Mouse (Mus musculus) midbrain, postnatal 0 days (tissue): ENCODE measurements around the gene Fhod1. TPM values are rescaled to one million over a fixed set of nuclear protein-coding genes. Genes with fewer than 3 reads are reported as not detected.

ENCODE experiments used
- ATAC-seq: fragments of 200-750 bp; cut with Nextera tagmentation; 2 replicates; pipeline ENCODE4 v1.8.0; 2017; ENCODE audit warnings: moderate number of reproducible peaks, mild to moderate bottlenecking, moderate TSS enrichment, moderate library complexity; ENCODE audit not compliant: low FRiP score
- DNase-seq: peaks from one replicate; pipeline ENCODE4 v3.0.0-alpha.2; 2015; ENCODE audit warnings: low spot score
- H3K27ac ChIP-seq: fragments of 300-500 bp; sonication (generic); 2 replicates; pipeline ENCODE4 v1.5.1; 2014; ENCODE audit warnings: low read depth, mild to moderate bottlenecking, low read length, mixed read lengths
- H3K27me3 ChIP-seq: fragments of 300-500 bp; sonication (generic); 2 replicates; pipeline ENCODE4 v1.6.1; 2014; ENCODE audit warnings: low read length, control low read depth, mixed read lengths; ENCODE audit not compliant: insufficient read depth
- H3K36me3 ChIP-seq: fragments of 300-500 bp; sonication (generic); 2 replicates; pipeline ENCODE4 v1.6.1; 2014; ENCODE audit warnings: low read length, control low read depth, mixed read lengths; ENCODE audit not compliant: insufficient read depth
- H3K4me1 ChIP-seq: fragments of 300-500 bp; sonication (generic); 2 replicates; pipeline ENCODE4 v1.6.1; 2014; ENCODE audit warnings: mild to moderate bottlenecking, control low read depth, antibody characterized with exemption, low read length, mixed read lengths; ENCODE audit not compliant: insufficient read depth
- H3K4me2 ChIP-seq: fragments of 300-500 bp; sonication (generic); 2 replicates; pipeline ENCODE4 v1.6.1; 2014; ENCODE audit warnings: low read depth, mild to moderate bottlenecking, low read length, mixed read lengths; ENCODE audit not compliant: poor library complexity, severe bottlenecking
- H3K4me3 ChIP-seq: fragments of 300-500 bp; sonication (generic); 2 replicates; pipeline ENCODE4 v1.5.1; 2014; ENCODE audit warnings: low read depth, mild to moderate bottlenecking, low read length, moderate library complexity
- H3K9ac ChIP-seq: fragments of 300-500 bp; sonication (generic); replicated peaks from 2 replicates; pipeline ENCODE4 v1.6.1; 2014; ENCODE audit warnings: mild to moderate bottlenecking, low read length, moderate library complexity, mixed read lengths; ENCODE audit not compliant: poor library complexity, severe bottlenecking
- H3K9me3 ChIP-seq: fragments of 300-500 bp; sonication (generic); 2 replicates; pipeline ENCODE4 v1.6.1; 2016; ENCODE audit warnings: low read length, control low read depth
- CTCF ChIP-seq: IDR thresholded peaks from 2 replicates; pipeline ENCODE4 v1.5.1; 2016; ENCODE audit warnings: antibody characterized with exemption, mild to moderate bottlenecking
- WGBS: fragments of 180-500 bp; shearing (Covaris S2); extraction: QIAGEN DNeasy Blood & Tissue Kit; methylation state at CpG from one replicate; pipeline ENCODE4 v1.1.7; 2014; 5-methylcytosine and 5-hydroxymethylcytosine counted together
- polyA plus RNA-seq: library from polyadenylated mRNA; unstranded; fragments of >200 nt; fragmentation: Nextera tagmentation; extraction: Ambion mirVana; gene quantifications from 2 replicates; pipeline ENCODE4 v1.2.1, GENCODE M21; 2015
- total RNA-seq: library from RNA; depleted of rRNA; stranded (reverse); fragments of >200 nt; gene quantifications from 2 replicates; pipeline ENCODE4 v1.2.3, GENCODE M21; 2014

Fhod1 gene
- total and polyA plus RNA-seq, 2 experiments from 2014 or later: 0.48 to 3.8 TPM

DNA sequence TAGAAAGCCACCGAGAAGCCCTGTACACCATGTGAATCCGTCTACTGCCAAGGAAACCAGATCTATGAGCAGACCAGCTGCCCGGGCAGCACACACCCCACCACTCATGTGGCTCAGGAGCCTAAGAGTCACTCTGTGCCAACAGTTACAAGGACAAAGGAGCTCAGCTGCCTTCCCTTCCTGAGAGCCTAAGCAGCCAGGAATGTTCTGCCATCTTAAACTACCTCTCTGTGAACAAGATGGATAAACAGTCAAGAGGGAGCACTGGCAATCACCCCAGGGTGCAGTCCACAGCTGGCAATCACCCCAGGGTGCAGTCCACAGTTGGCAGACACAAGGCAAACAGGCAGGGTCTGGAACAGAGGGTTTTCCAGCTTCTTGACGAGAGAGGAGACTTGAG lies 29.8 kb downstream of the Fhod1 start:
- Histone ChIP-seq H3K4me3 (no peak overlapping the region), H3K36me3 (peaks cover 47% of the 10 kb centered on the region), H3K27ac (no peak overlapping the region), H3K9ac (no peak overlapping the region), H3K4me2 (no peak overlapping the region), H3K4me1 (no peaks in the 10 kb centered on the region), H3K9me3 (no peaks in the 10 kb centered on the region), H3K27me3 (no peaks in the 10 kb centered on the region)
- ATAC-seq: no peak
- 73% methylated on average over 4 of the region's 4 CpGs for WGBS
- no peak for TF ChIP-seq CTCF
- peak; percentile 24 for DNase-seq

GRCm38 (mm10) chr8:105315073-105315769 lies 32.5 kb downstream of the Fhod1 start:
- Histone ChIP-seq H3K9me3 (no peaks in the 10 kb centered on the region), H3K9ac (no peak overlapping the region), H3K27ac (no peak overlapping the region), H3K4me3 (no peak overlapping the region), H3K4me1 (no peaks in the 10 kb centered on the region), H3K36me3 (peaks cover 53% of the 10 kb centered on the region), H3K27me3 (no peaks in the 10 kb centered on the region), H3K4me2 (no peak overlapping the region)
- TF ChIP-seq CTCF: no peak
- 94% methylated on average over 18 of the region's 18 CpGs for WGBS
- DNase-seq (no peak), ATAC-seq (no peak)

DNA sequence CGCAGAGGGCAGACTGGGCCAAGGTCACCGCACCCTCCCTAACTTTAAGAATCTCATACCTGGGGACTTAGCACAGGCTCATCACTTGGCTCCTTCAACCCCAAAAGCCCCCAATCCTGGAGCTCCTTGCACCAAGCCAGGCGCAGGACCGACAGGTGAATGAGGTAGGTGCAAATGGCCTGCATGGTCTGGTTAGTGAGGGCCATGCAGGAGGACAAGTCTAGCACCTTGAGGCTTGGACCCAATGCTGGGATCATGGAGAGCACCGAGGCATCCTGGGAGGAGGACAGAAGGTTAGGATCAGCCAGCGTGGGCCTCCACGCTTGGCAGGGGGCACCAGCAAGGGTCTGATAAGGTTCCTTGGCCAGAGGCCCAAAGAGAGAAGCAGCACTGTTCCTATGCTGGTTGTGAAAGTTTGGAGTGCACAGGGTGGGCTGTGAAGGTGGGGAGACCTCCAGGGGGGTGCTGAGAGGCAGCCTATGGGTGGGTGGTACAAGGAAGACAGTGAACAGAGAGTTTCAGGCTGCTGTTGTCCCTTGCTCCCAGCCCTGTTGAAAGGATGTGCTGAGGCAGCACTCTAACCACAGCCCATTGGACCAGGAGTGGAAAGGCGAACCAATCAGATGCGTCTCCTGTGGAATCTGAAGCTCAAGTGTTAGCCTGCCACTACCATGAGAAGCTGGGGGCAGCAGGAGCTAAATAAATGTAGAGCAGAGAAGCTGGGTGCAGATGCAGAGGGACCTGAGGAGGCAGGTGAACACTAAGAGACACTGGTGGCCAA lies 33.9 kb downstream of the Fhod1 start:
- no peak overlapping the region for H3K4me3 ChIP-seq
- DNase-seq (no peak), ATAC-seq (no peak)
- no peaks in the 10 kb centered on the region for H3K27me3 ChIP-seq
- H3K4me1 ChIP-seq: no peaks in the 10 kb centered on the region
- TF ChIP-seq CTCF: no peak
- H3K4me2 ChIP-seq: no peak overlapping the region
- H3K9ac ChIP-seq: no peak overlapping the region
- no peak overlapping the region for H3K27ac ChIP-seq
- 85% methylated on average over 9 of the region's 9 CpGs for WGBS
- peaks cover 55% of the 10 kb centered on the region for H3K36me3 ChIP-seq
- H3K9me3 ChIP-seq: no peaks in the 10 kb centered on the region

- no peak for TF ChIP-seq CTCF
- H3K4me2 ChIP-seq: no peak overlapping the region
- H3K4me3 ChIP-seq: no peak overlapping the region
- DNase-seq: no peak
- no peaks in the 10 kb centered on the region for H3K9me3 ChIP-seq
- no peak overlapping the region for H3K9ac ChIP-seq
- no peaks in the 10 kb centered on the region for H3K27me3 ChIP-seq
- H3K4me1 ChIP-seq: no peaks in the 10 kb centered on the region
- WGBS: 90% methylated on average over 8 of the region's 8 CpGs
- H3K36me3 ChIP-seq: peaks cover 53% of the 10 kb centered on the region
- no peak overlapping the region for H3K27ac ChIP-seq
- no peak for ATAC-seq
Observed at GRCm38 (mm10) chr8:105312891-105313481, 34.8 kb downstream of the Fhod1 start.

DNA sequence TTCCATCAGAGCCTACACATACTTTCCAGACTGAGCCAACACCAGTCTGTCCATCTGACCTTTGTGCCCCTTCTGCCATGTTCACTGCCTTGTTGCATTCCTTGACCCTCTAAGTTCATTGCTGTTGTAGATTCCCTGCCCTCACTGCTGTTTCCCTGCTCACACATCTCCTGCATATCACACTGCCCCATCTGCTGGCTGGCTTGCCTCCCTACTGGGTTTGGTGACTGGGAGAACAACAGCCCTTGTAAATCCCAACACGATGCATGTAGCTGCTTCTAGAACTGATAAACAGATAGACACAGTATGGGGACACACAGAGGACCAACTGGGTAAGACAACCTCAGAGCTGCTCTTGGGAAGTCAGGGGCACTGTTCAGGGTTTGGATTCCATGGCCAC lies 36.0 kb downstream of the Fhod1 start:
- Histone ChIP-seq H3K27me3 (no peaks in the 10 kb centered on the region), H3K9me3 (no peaks in the 10 kb centered on the region), H3K4me3 (no peak overlapping the region), H3K4me1 (no peaks in the 10 kb centered on the region), H3K27ac (no peak overlapping the region), H3K36me3 (peaks cover 59% of the 10 kb centered on the region), H3K9ac (no peak overlapping the region), H3K4me2 (no peak overlapping the region)
- DNase-seq (no peak), ATAC-seq (no peak)
- WGBS: 79% methylated on average over 1 of the region's 1 CpGs
- peak; percentile 37 for TF ChIP-seq CTCF

GRCm38 (mm10) chr8:105310118-105310517 lies 37.6 kb downstream of the Fhod1 start:
- DNase-seq (no peak), ATAC-seq (no peak)
- Histone ChIP-seq H3K9ac (no peak overlapping the region), H3K27ac (no peak overlapping the region), H3K4me2 (no peak overlapping the region), H3K27me3 (no peaks in the 10 kb centered on the region), H3K36me3 (peaks cover 51% of the 10 kb centered on the region), H3K4me1 (peaks cover 9% of the 10 kb centered on the region; the same call in 1 of the 2 replicates), H3K9me3 (no peaks in the 10 kb centered on the region), H3K4me3 (no peak overlapping the region)
- 82% methylated on average over 8 of the region's 8 CpGs for WGBS
- TF ChIP-seq CTCF: no peak
